ENCODE assay signal across 11 mouse cellular contexts in genomic region chr3:135298560-135298959, GRCm38 (mm10). TPM values are rescaled to one million over a fixed set of nuclear protein-coding genes. Genes with fewer than 3 reads are reported as not detected.
DNase-seq lines count a peak whose midpoint lies in the region; ATAC-seq and TF ChIP-seq lines count a peak whose summit lies in the region.
"Had no signal": no experiment of that assay in that cellular context is flagged by ENCODE, and none has a peak within 500 bp of the region (broad histone marks: within the 10 kb centered on the region; RNA-seq: fewer than 3 reads in every experiment).

No protein-coding gene starts in this region.

- POLR2A ChIA-PET in Patski (lab: Charles Lee), result no interaction called here

- peak; percentile 11 to 43 for DNase-seq in left cerebral cortex, postnatal 36 days (ENCODE audit: low spot score in 2 of 2)
- DNase-seq in left cerebral cortex, postnatal 10 days (ENCODE audit: extremely low spot score in 1 of 2, low spot score in 2 of 2), result no peak
- peak; percentile 99 for DNase-seq in Patski (ENCODE audit: low read depth, low spot score)
- peak; percentile 15 for DNase-seq in heart, postnatal 25 days (ENCODE audit: low spot score)
- no peak for DNase-seq in forebrain, embryonic 14.5 days (ENCODE audit: low spot score)
- no peak for DNase-seq in hindbrain, embryonic 11.5 days (ENCODE audit: low spot score)
- DNase-seq in neural tube, embryonic 10.5 days (ENCODE audit: extremely low spot score, low spot score), result no peak
- DNase-seq: liver, postnatal 0 days had no signal

- in situ Hi-C loops in Patski (cut with MboI; ENCODE audit: low pct_unique_long_range_greater_than_20kb), result no loop called here

- CTCF ChIA-PET in Patski (lab: Charles Lee), result interaction anchor here (0.6 to 1.0 kb wide), 5 partner anchors 8 to 76 kb away, joined by 3 to 5 read pairs (median 3); partner anchors contain the start of gene Bdh2

- TF ChIP-seq CTCF in Patski (IDR thresholded peaks at IDR 0.05), result no peak

- no peak overlapping the region for H3K4me2 ChIP-seq in forebrain, embryonic 14.5 days (ENCODE audit: low read length)
- H3K4me2 ChIP-seq in hindbrain, embryonic 11.5 days (replicated peaks; ENCODE audit: low read depth, low read length), result no peak overlapping the region
- H3K4me2 ChIP-seq: hindbrain, embryonic 14.5 days had no signal

- no peaks in the 10 kb centered on the region for H3K27me3 ChIP-seq in Patski
- H3K27me3 ChIP-seq in forebrain, embryonic 14.5 days (replicated peaks; ENCODE audit: control insufficient read depth, insufficient read depth, low read length), result no peaks in the 10 kb centered on the region
- H3K27me3 ChIP-seq in hindbrain, embryonic 11.5 days (ENCODE audit: control insufficient read depth, insufficient read depth, low read length), result no peaks in the 10 kb centered on the region

- intact Hi-C loops in left cerebral cortex, postnatal 36 days (cut with DNase I), result no loop called here
- intact Hi-C loops in left cerebral cortex, postnatal 10 days (cut with DNase I), result no loop called here
- intact Hi-C loops in heart, postnatal 25 days (cut with DNase I), result no loop called here

- H3K4me1 ChIP-seq in forebrain, embryonic 14.5 days (ENCODE audit: control insufficient read depth, insufficient read depth, low read length), result no peaks in the 10 kb centered on the region
- H3K4me1 ChIP-seq in hindbrain, embryonic 11.5 days (replicated peaks; ENCODE audit: control insufficient read depth, insufficient read depth, low read length), result no peaks in the 10 kb centered on the region

- H3K9me3 ChIP-seq in forebrain, embryonic 14.5 days (replicated peaks; ENCODE audit: control insufficient read depth, low read length), result no peaks in the 10 kb centered on the region
- H3K9me3 ChIP-seq in hindbrain, embryonic 11.5 days (ENCODE audit: control insufficient read depth, low read length), result no peaks in the 10 kb centered on the region

- no peak overlapping the region for H3K9ac ChIP-seq in forebrain, embryonic 14.5 days (ENCODE audit: low read length)
- no peak overlapping the region for H3K9ac ChIP-seq in hindbrain, embryonic 11.5 days (ENCODE audit: low read depth, low read length)
- H3K9ac ChIP-seq: hindbrain, embryonic 14.5 days; liver, postnatal 0 days had no signal

- ATAC-seq in CD4-positive, CD25-positive, alpha-beta regulatory T cell, adult 4 months, result peak; percentile 71
- ATAC-seq in Patski, result peak; percentile 99
- no peak for ATAC-seq in forebrain, embryonic 14.5 days
- no peak for ATAC-seq in hindbrain, embryonic 11.5 days (ENCODE audit: low FRiP score)
- ATAC-seq: liver, postnatal 0 days had no signal

- H3K27ac ChIP-seq in forebrain, embryonic 14.5 days (ENCODE audit: low read depth, low read length), result no peak overlapping the region
- no peak overlapping the region for H3K27ac ChIP-seq in hindbrain, embryonic 11.5 days (ENCODE audit: low read depth, low read length)
- H3K27ac ChIP-seq: hindbrain, embryonic 14.5 days; left cerebral cortex, adult 2 months had no signal

- no peak overlapping the region for H3K4me3 ChIP-seq in forebrain, embryonic 14.5 days (ENCODE audit: low read depth, low read length)
- no peak overlapping the region for H3K4me3 ChIP-seq in hindbrain, embryonic 11.5 days (ENCODE audit: low read depth, low read length)
- H3K4me3 ChIP-seq: left cerebral cortex, adult 2 months had no signal

- 85% methylated on average over 3 of the region's 3 CpGs for WGBS in forebrain, embryonic 14.5 days
- WGBS in hindbrain, embryonic 11.5 days, result 91% methylated on average over 3 of the region's 3 CpGs

- no peaks in the 10 kb centered on the region for H3K36me3 ChIP-seq in forebrain, embryonic 14.5 days (ENCODE audit: control insufficient read depth, insufficient read depth, low read length)
- H3K36me3 ChIP-seq in hindbrain, embryonic 11.5 days (ENCODE audit: control insufficient read depth, insufficient read depth, low read length), result no peaks in the 10 kb centered on the region

RNA-seq across cellular contexts. Expression of gene Slc9b2, which starts 8.9 kb away (rescaled TPM):
- 1 to 10 TPM; 3.0 to 3.9 TPM for total RNA-seq in left cerebral cortex, postnatal 36 days (2021)
- total RNA-seq in left cerebral cortex, postnatal 10 days (2021), result 1 to 10 TPM; 4.4 to 4.6 TPM
- polyA plus RNA-seq in CD4-positive, CD25-positive, alpha-beta regulatory T cell, adult 4 months (2017; shearing (Covaris generic)), result 10 to 100 TPM; 13.6 to 18.6 TPM
- polyA plus RNA-seq in Patski (2021), result not detected
- total RNA-seq in heart, postnatal 25 days (2021), result under 1 TPM; 0.22 to 0.29 TPM
- 0.79 and 1.5 TPM in 2 replicates for polyA plus RNA-seq in forebrain, embryonic 14.5 days (2014; fragmentation: Nextera tagmentation; extraction: Ambion mirVana)
- polyA plus RNA-seq in hindbrain, embryonic 11.5 days (2014; fragmentation: Nextera tagmentation; extraction: Ambion mirVana), result 1.1 and 1.9 TPM in 2 replicates
- polyA plus RNA-seq: liver, postnatal 0 days had no signal

RNA-seq across cellular contexts. Expression of gene Bdh2, which starts 17.5 kb away (rescaled TPM):
- 1 to 10 TPM; 2.2 to 4.3 TPM for total RNA-seq in left cerebral cortex, postnatal 36 days (2021)
- 1 to 10 TPM; 1.7 to 1.9 TPM for total RNA-seq in left cerebral cortex, postnatal 10 days (2021)
- polyA plus RNA-seq in CD4-positive, CD25-positive, alpha-beta regulatory T cell, adult 4 months (2017; shearing (Covaris generic)), result not detected
- polyA plus RNA-seq in Patski (2021), result 147 TPM
- 1 to 10 TPM; 3.7 to 3.8 TPM for total RNA-seq in heart, postnatal 25 days (2021)
- 3.8 and 4.9 TPM in 2 replicates for polyA plus RNA-seq in forebrain, embryonic 14.5 days (2014; fragmentation: Nextera tagmentation; extraction: Ambion mirVana)
- polyA plus RNA-seq in hindbrain, embryonic 11.5 days (2014; fragmentation: Nextera tagmentation; extraction: Ambion mirVana), result 5.1 and 5.2 TPM in 2 replicates

RNA-seq across cellular contexts. Expression of gene Slc9b1, which starts 49.3 kb away (rescaled TPM):
- total RNA-seq in left cerebral cortex, postnatal 36 days (2021), result under 1 TPM in 1 of 2 experiments, not detected in 1; 0.64 TPM
- total RNA-seq in left cerebral cortex, postnatal 10 days (2021), result under 1 TPM in 1 of 2 experiments, not detected in 1; 0.75 TPM
- under 1 TPM in 1 of 2 experiments, not detected in 1; 0.43 TPM for polyA plus RNA-seq in CD4-positive, CD25-positive, alpha-beta regulatory T cell, adult 4 months (2017; shearing (Covaris generic))
- not detected for polyA plus RNA-seq in Patski (2021)
- under 1 TPM in 1 of 2 experiments, not detected in 1; 0.25 TPM for total RNA-seq in heart, postnatal 25 days (2021)
- polyA plus RNA-seq in forebrain, embryonic 14.5 days (2014; fragmentation: Nextera tagmentation; extraction: Ambion mirVana), result not detected in 2 replicates
- polyA plus RNA-seq in hindbrain, embryonic 11.5 days (2014; fragmentation: Nextera tagmentation; extraction: Ambion mirVana), result not detected in 2 replicates
- polyA plus RNA-seq: liver, postnatal 0 days had no signal

Comparison
In these comparisons a context has a peak if more than half of its experiments do, and no peak if none do; other contexts are left out.
1. DNase-seq: peak in left cerebral cortex, postnatal 36 days (2 of 2), Patski (single experiment) and heart, postnatal 25 days (single experiment); none in left cerebral cortex, postnatal 10 days (0 of 2), forebrain, embryonic 14.5 days (single experiment), hindbrain, embryonic 11.5 days (single experiment) and neural tube, embryonic 10.5 days (single experiment).
2. ATAC-seq: peak in CD4-positive, CD25-positive, alpha-beta regulatory T cell, adult 4 months (single experiment) and Patski (single experiment); none in forebrain, embryonic 14.5 days (single experiment) and hindbrain, embryonic 11.5 days (single experiment).
3. RNA of gene Bdh2, which starts 17.5 kb away (polyA plus RNA-seq): 147 TPM in Patski (single experiment); 5.1 to 5.2 TPM in hindbrain, embryonic 11.5 days, 3.8 to 4.9 TPM in forebrain, embryonic 14.5 days and not detected in CD4-positive, CD25-positive, alpha-beta regulatory T cell, adult 4 months; every median in the first group is over 10 times any median in the second.